Mouse (Mus musculus) v-Abl transformed pro-B cells (cell line): ENCODE results near the gene Taar8b.

Experiments used
- in situ Hi-C, 2 experiments: fragments of 400-800 bp; cut with MboI; formaldehyde crosslinking; loops; one replicate each; pipeline ENCODE4 v1.15.1; 2025; ENCODE audit not compliant: unreplicated experiment in 2 of 2

Gene Taar8b

GRCm38 (mm10) chr10:24052039-24052438 lies 40.1 kb downstream of the Taar8b start:
- in situ Hi-C loops: no loop called here

DNA sequence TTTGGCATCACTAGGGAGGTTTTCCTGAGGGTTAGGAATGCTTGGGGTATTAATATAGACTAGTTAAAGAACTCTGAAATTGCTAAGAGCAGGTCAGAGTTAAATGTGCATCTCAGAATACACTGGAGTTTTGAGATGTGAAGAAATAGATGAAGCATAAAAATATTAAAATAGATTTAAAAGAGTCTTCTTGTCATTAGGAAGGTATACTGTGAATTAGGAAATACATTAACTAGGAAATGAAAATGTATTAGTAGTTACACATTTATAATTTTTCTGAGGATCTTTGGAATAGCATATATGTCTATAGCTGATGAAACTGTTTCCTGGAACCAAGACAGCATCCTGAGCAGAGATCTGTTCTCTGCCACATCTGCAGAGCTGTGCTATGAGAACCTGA lies 42.9 kb downstream of the Taar8b start, which contains the start of gene Taar7f:
Gene Taar7f (plus strand): TSS at position 301 of the 400 bp plus-strand sequence.
- in situ Hi-C loops: no loop called here
